Mouse (Mus musculus): Measurements from ENCODE around the gene Cfap77. TPM values are rescaled to one million over a fixed set of nuclear protein-coding genes. Genes with fewer than 3 reads are reported as not detected.
"Not testable (repeated sequence)": the region's sequence is repeated elsewhere in the genome, so short reads cannot be mapped to it uniquely, and the experiment has no call there.

Gene Cfap77
- polyA plus RNA-seq, 1 experiment from 2014 or later, result 0.38 TPM

- H3K27ac ChIP-seq (replicated peaks; ENCODE audit: low read depth, low read length), result no peak overlapping the region
- H3K4me1 ChIP-seq (ENCODE audit: control insufficient read depth, insufficient read depth, low read length), result no peaks in the 10 kb centered on the region
- no peak overlapping the region for H3K4me3 ChIP-seq (ENCODE audit: low read depth, low read length)
- DNase-seq (ENCODE audit: low spot score), result no peak
- H3K4me2 ChIP-seq (ENCODE audit: low read depth, low read length), result no peak overlapping the region
- no peak overlapping the region for H3K9ac ChIP-seq (replicated peaks; ENCODE audit: low read length)
- H3K36me3 ChIP-seq (replicated peaks; ENCODE audit: control insufficient read depth, insufficient read depth, low read depth, low read length), result no peaks in the 10 kb centered on the region
- ATAC-seq (replicated peaks; ENCODE audit: insufficient number of reproducible peaks, low FRiP score, low TSS enrichment, low read depth), result no peak
- no peaks in the 10 kb centered on the region for H3K27me3 ChIP-seq (ENCODE audit: control insufficient read depth, insufficient read depth, low read length)
- WGBS, result 87% methylated on average over 8 of the region's 8 CpGs
- H3K9me3 ChIP-seq (replicated peaks; ENCODE audit: control insufficient read depth, low read length), result no peaks in the 10 kb centered on the region
Observed at GRCm38 (mm10) chr2:29095674-29096073, 40.8 kb upstream of the Cfap77 start.

GRCm38 (mm10) chr2:29089276-29089675 is 34.4 kb upstream of the Cfap77 start:
- not testable (repeated sequence) for DNase-seq (ENCODE audit: low spot score)

GRCm38 (mm10) chr2:29086026-29086425 is 31.2 kb upstream of the Cfap77 start:
- H3K4me2 ChIP-seq (ENCODE audit: low read depth, low read length), result no peak overlapping the region
- H3K27ac ChIP-seq (replicated peaks; ENCODE audit: low read depth, low read length), result no peak overlapping the region
- DNase-seq (ENCODE audit: low spot score) (no peak), ATAC-seq (replicated peaks; ENCODE audit: insufficient number of reproducible peaks, low FRiP score, low TSS enrichment, low read depth) (no peak)
- no peak overlapping the region for H3K9ac ChIP-seq (replicated peaks; ENCODE audit: low read length)
- H3K4me1 ChIP-seq (ENCODE audit: control insufficient read depth, insufficient read depth, low read length), result no peaks in the 10 kb centered on the region
- no peaks in the 10 kb centered on the region for H3K27me3 ChIP-seq (ENCODE audit: control insufficient read depth, insufficient read depth, low read length)
- no peaks in the 10 kb centered on the region for H3K9me3 ChIP-seq (replicated peaks; ENCODE audit: control insufficient read depth, low read length)
- WGBS, result 96% methylated on average over 7 of the region's 7 CpGs
- no peak overlapping the region for H3K4me3 ChIP-seq (ENCODE audit: low read depth, low read length)
- H3K36me3 ChIP-seq (replicated peaks; ENCODE audit: control insufficient read depth, insufficient read depth, low read depth, low read length), result no peaks in the 10 kb centered on the region; the same call in none of the 2 replicates

More at GRCm38 (mm10) chr2:29089276-29089675, 34.4 kb upstream of the Cfap77 start:
- WGBS, result 90% methylated on average over 6 of the region's 6 CpGs
- H3K36me3 ChIP-seq (replicated peaks; ENCODE audit: control insufficient read depth, insufficient read depth, low read depth, low read length); H3K27me3 ChIP-seq (ENCODE audit: control insufficient read depth, insufficient read depth, low read length); H3K4me3 ChIP-seq (ENCODE audit: low read depth, low read length); H3K9me3 ChIP-seq (replicated peaks; ENCODE audit: control insufficient read depth, low read length); H3K9ac ChIP-seq (replicated peaks; ENCODE audit: low read length); H3K4me2 ChIP-seq (ENCODE audit: low read depth, low read length); H3K4me1 ChIP-seq (ENCODE audit: control insufficient read depth, insufficient read depth, low read length); ATAC-seq (replicated peaks; ENCODE audit: insufficient number of reproducible peaks, low FRiP score, low TSS enrichment, low read depth); H3K27ac ChIP-seq (replicated peaks; ENCODE audit: low read depth, low read length): not testable (repeated sequence)

GRCm38 (mm10) chr2:29081965-29082364 is 27.1 kb upstream of the Cfap77 start:
- Histone ChIP-seq H3K9ac (replicated peaks; ENCODE audit: low read length) (no peak overlapping the region), H3K4me1 (ENCODE audit: control insufficient read depth, insufficient read depth, low read length) (no peaks in the 10 kb centered on the region), H3K27ac (replicated peaks; ENCODE audit: low read depth, low read length) (no peak overlapping the region), H3K4me2 (ENCODE audit: low read depth, low read length) (no peak overlapping the region), H3K27me3 (ENCODE audit: control insufficient read depth, insufficient read depth, low read length) (no peaks in the 10 kb centered on the region), H3K36me3 (replicated peaks; ENCODE audit: control insufficient read depth, insufficient read depth, low read depth, low read length) (no peaks in the 10 kb centered on the region; the same call in none of the 2 replicates), H3K4me3 (ENCODE audit: low read depth, low read length) (no peak overlapping the region), H3K9me3 (replicated peaks; ENCODE audit: control insufficient read depth, low read length) (no peaks in the 10 kb centered on the region)
- no peak for DNase-seq (ENCODE audit: low spot score)
- no peak for ATAC-seq (replicated peaks; ENCODE audit: insufficient number of reproducible peaks, low FRiP score, low TSS enrichment, low read depth)
- 74% methylated on average over 3 of the region's 3 CpGs for WGBS

GRCm38 (mm10) chr2:29076226-29076625 is 21.4 kb upstream of the Cfap77 start:
- no peaks in the 10 kb centered on the region for H3K27me3 ChIP-seq (ENCODE audit: control insufficient read depth, insufficient read depth, low read length)
- 92% methylated on average over 2 of the region's 2 CpGs for WGBS
- no peaks in the 10 kb centered on the region for H3K9me3 ChIP-seq (replicated peaks; ENCODE audit: control insufficient read depth, low read length)
- no peaks in the 10 kb centered on the region for H3K4me1 ChIP-seq (ENCODE audit: control insufficient read depth, insufficient read depth, low read length)
- no peak overlapping the region for H3K27ac ChIP-seq (replicated peaks; ENCODE audit: low read depth, low read length)
- DNase-seq (ENCODE audit: low spot score) (no peak), ATAC-seq (replicated peaks; ENCODE audit: insufficient number of reproducible peaks, low FRiP score, low TSS enrichment, low read depth) (no peak)
- no peak overlapping the region for H3K4me3 ChIP-seq (ENCODE audit: low read depth, low read length)
- H3K4me2 ChIP-seq (ENCODE audit: low read depth, low read length), result no peak overlapping the region
- H3K9ac ChIP-seq (replicated peaks; ENCODE audit: low read length), result no peak overlapping the region
- H3K36me3 ChIP-seq (replicated peaks; ENCODE audit: control insufficient read depth, insufficient read depth, low read depth, low read length), result peaks cover 11% of the 10 kb centered on the region

GRCm38 (mm10) chr2:29075331-29076070 is 20.6 kb upstream of the Cfap77 start:
- DNase-seq (ENCODE audit: low spot score), result no peak
- H3K27me3 ChIP-seq (ENCODE audit: control insufficient read depth, insufficient read depth, low read length), result no peaks in the 10 kb centered on the region
- no peak overlapping the region for H3K9ac ChIP-seq (replicated peaks; ENCODE audit: low read length)
- WGBS, result 90% methylated on average over 11 of the region's 11 CpGs
- H3K4me3 ChIP-seq (ENCODE audit: low read depth, low read length), result no peak overlapping the region
- H3K4me1 ChIP-seq (ENCODE audit: control insufficient read depth, insufficient read depth, low read length), result no peaks in the 10 kb centered on the region
- H3K36me3 ChIP-seq (replicated peaks; ENCODE audit: control insufficient read depth, insufficient read depth, low read depth, low read length), result peaks cover 15% of the 10 kb centered on the region
- H3K4me2 ChIP-seq (ENCODE audit: low read depth, low read length), result no peak overlapping the region
- H3K27ac ChIP-seq (replicated peaks; ENCODE audit: low read depth, low read length), result no peak overlapping the region
- H3K9me3 ChIP-seq (replicated peaks; ENCODE audit: control insufficient read depth, low read length), result no peaks in the 10 kb centered on the region
- ATAC-seq (replicated peaks; ENCODE audit: insufficient number of reproducible peaks, low FRiP score, low TSS enrichment, low read depth), result no peak

GRCm38 (mm10) chr2:29074676-29075075 is 19.8 kb upstream of the Cfap77 start:
- no peak overlapping the region for H3K4me2 ChIP-seq (ENCODE audit: low read depth, low read length)
- H3K27ac ChIP-seq (replicated peaks; ENCODE audit: low read depth, low read length), result no peak overlapping the region
- DNase-seq (ENCODE audit: low spot score), result no peak
- no peak overlapping the region for H3K9ac ChIP-seq (replicated peaks; ENCODE audit: low read length)
- no peak for ATAC-seq (replicated peaks; ENCODE audit: insufficient number of reproducible peaks, low FRiP score, low TSS enrichment, low read depth)
- 91% methylated on average over 7 of the region's 7 CpGs for WGBS
- H3K4me1 ChIP-seq (ENCODE audit: control insufficient read depth, insufficient read depth, low read length), result no peaks in the 10 kb centered on the region
- peaks cover 15% of the 10 kb centered on the region for H3K36me3 ChIP-seq (replicated peaks; ENCODE audit: control insufficient read depth, insufficient read depth, low read depth, low read length)
- no peaks in the 10 kb centered on the region for H3K27me3 ChIP-seq (ENCODE audit: control insufficient read depth, insufficient read depth, low read length)
- H3K4me3 ChIP-seq (ENCODE audit: low read depth, low read length), result no peak overlapping the region
- H3K9me3 ChIP-seq (replicated peaks; ENCODE audit: control insufficient read depth, low read length), result no peaks in the 10 kb centered on the region

- Histone ChIP-seq H3K4me3 (ENCODE audit: low read depth, low read length) (no peak overlapping the region), H3K4me2 (ENCODE audit: low read depth, low read length) (no peak overlapping the region), H3K27ac (replicated peaks; ENCODE audit: low read depth, low read length) (no peak overlapping the region), H3K9me3 (replicated peaks; ENCODE audit: control insufficient read depth, low read length) (no peaks in the 10 kb centered on the region), H3K4me1 (ENCODE audit: control insufficient read depth, insufficient read depth, low read length) (no peaks in the 10 kb centered on the region), H3K36me3 (replicated peaks; ENCODE audit: control insufficient read depth, insufficient read depth, low read depth, low read length) (peaks cover 6% of the 10 kb centered on the region), H3K9ac (replicated peaks; ENCODE audit: low read length) (no peak overlapping the region), H3K27me3 (ENCODE audit: control insufficient read depth, insufficient read depth, low read length) (no peaks in the 10 kb centered on the region)
- WGBS, result 56% methylated on average over 7 of the region's 7 CpGs
- ATAC-seq (replicated peaks; ENCODE audit: insufficient number of reproducible peaks, low FRiP score, low TSS enrichment, low read depth) (no peak), DNase-seq (ENCODE audit: low spot score) (peak; percentile 51)
Observed at GRCm38 (mm10) chr2:29066410-29066809, 11.5 kb upstream of the Cfap77 start.
